ENCODE assay signal across 8 mouse cellular contexts in the genomic region with DNA sequence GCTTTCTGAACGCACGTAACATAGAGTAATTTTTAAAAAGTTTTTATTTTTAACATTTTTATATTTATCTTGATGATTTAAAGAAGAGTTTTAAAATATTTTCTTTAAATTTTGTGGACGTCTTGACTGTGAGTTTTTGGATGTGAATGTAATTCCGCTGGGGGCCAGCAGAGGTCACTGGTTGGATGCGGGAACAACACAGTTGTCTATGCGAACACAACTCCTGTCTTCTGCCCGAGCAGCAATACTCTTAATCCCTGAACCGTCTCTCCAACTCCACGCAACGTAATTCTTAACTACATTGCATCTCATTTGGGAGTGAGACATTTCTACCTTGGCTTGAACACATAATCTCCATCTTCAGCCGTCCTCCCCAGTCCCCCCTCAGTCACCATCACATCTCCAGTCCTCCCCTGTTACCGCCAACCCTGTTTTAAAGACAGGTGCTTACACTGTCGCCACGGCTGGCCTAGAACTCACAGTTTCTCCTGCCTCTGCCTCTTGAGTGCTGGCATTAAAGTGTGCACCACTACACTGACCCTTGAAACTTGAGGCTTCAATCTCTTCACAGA. TPM values are rescaled to one million over a fixed set of nuclear protein-coding genes. Genes with fewer than 3 reads are reported as not detected.
DNase-seq lines count a peak whose midpoint lies in the region; ATAC-seq and TF ChIP-seq lines count a peak whose summit lies in the region.

No protein-coding gene starts in this region.

- peak; percentile 83 for ATAC-seq in granulocyte monocyte progenitor cell, adult 5-6 weeks (replicated peaks; ENCODE audit: poor library complexity, severe bottlenecking)
- no peak for ATAC-seq in limb, embryonic 13.5 days (ENCODE audit: low FRiP score, low read depth)
- ATAC-seq in midbrain, embryonic 15.5 days (replicated peaks) = peak; percentile 52

- no peaks in the 10 kb centered on the region for H3K27me3 ChIP-seq in kidney, adult 2 months (replicated peaks; ENCODE audit: control insufficient read depth, insufficient read depth, low read length)
- H3K27me3 ChIP-seq in limb, embryonic 13.5 days = 0 out of 2 replicates have a peak, but pooled peaks cover 7% of the 10 kb centered on the region
- H3K27me3 ChIP-seq in midbrain, embryonic 15.5 days (replicated peaks) = peaks cover 3% of the 10 kb centered on the region; the same call in 1 of the 2 replicates

- H3K9ac ChIP-seq in limb, embryonic 13.5 days = no peak overlapping the region
- H3K9ac ChIP-seq in midbrain, embryonic 15.5 days = no peak overlapping the region

- H3K4me3 ChIP-seq in kidney, adult 2 months (ENCODE audit: insufficient read depth, low read depth, low read length) = no peak overlapping the region
- peak overlapping the region; percentile 24; the same call in 1 of the 2 replicates for H3K4me3 ChIP-seq in limb, embryonic 13.5 days
- no peak overlapping the region for H3K4me3 ChIP-seq in midbrain, embryonic 15.5 days

- no peaks in the 10 kb centered on the region for H3K9me3 ChIP-seq in limb, embryonic 13.5 days
- no peaks in the 10 kb centered on the region for H3K9me3 ChIP-seq in midbrain, embryonic 15.5 days

- DNase-seq in 3T3-L1 (ENCODE audit: low read depth, low spot score) (peak; percentile 87), adipocyte (ENCODE audit: low spot score) (peak; percentile 84)
- peak; percentile 48 for DNase-seq in embryo, embryonic 11.5 days (ENCODE audit: low read depth, low spot score)
- DNase-seq in kidney, adult 2 months = peak; percentile 80
- peak; percentile 75 to 91 for DNase-seq in spleen, postnatal 4 days (ENCODE audit: low spot score in 2 of 2)

- peak; percentile 90 for TF ChIP-seq CTCF in kidney, adult 2 months (conservative IDR thresholded peaks at IDR 0.05; ENCODE audit: insufficient read depth, insufficient read length, low read depth, low read length)

- H3K4me2 ChIP-seq in limb, embryonic 13.5 days (replicated peaks) = peak overlapping the region; percentile 53
- peak overlapping the region; percentile 28 for H3K4me2 ChIP-seq in midbrain, embryonic 15.5 days

- peaks cover 10% of the 10 kb centered on the region; the same call in 1 of the 2 replicates for H3K4me1 ChIP-seq in kidney, adult 2 months (ENCODE audit: control insufficient read depth, insufficient read depth, low read length)
- H3K4me1 ChIP-seq in limb, embryonic 13.5 days = peaks cover 6% of the 10 kb centered on the region
- 0 out of 2 replicates have a peak, but pooled peaks cover 2% of the 10 kb centered on the region for H3K4me1 ChIP-seq in midbrain, embryonic 15.5 days

- H3K27ac ChIP-seq in kidney, adult 2 months (ENCODE audit: insufficient read depth, low read depth, low read length) = no peak overlapping the region
- H3K27ac ChIP-seq in limb, embryonic 13.5 days = no peak overlapping the region
- H3K27ac ChIP-seq in midbrain, embryonic 15.5 days = no peak overlapping the region

- TF ChIP-seq POLR2A in kidney, adult 2 months (IDR thresholded peaks at IDR 0.05; ENCODE audit: low read depth, low read length) = no peak

- no peaks in the 10 kb centered on the region for H3K36me3 ChIP-seq in kidney, adult 2 months (ENCODE audit: control insufficient read depth, insufficient read depth, low read length)
- H3K36me3 ChIP-seq in limb, embryonic 13.5 days = no peaks in the 10 kb centered on the region
- H3K36me3 ChIP-seq in midbrain, embryonic 15.5 days (replicated peaks) = no peaks in the 10 kb centered on the region

- WGBS in kidney, adult 2 months = 10% methylated on average over 14 of the region's 14 CpGs
- whole genome bisulfite sequencing in limb, embryonic 13.5 days = 8% methylated on average over 14 of the region's 14 CpGs
- WGBS in midbrain, embryonic 15.5 days = 7% methylated on average over 14 of the region's 14 CpGs

RNA-seq across cellular contexts. Expression of a gene that starts 10.3 kb away (rescaled TPM):
- 80.1 and 110 TPM in 2 replicates for total RNA-seq in granulocyte monocyte progenitor cell, adult 5-6 weeks (2014; fragmentation: Nextera tagmentation)
- total RNA-seq in granulocyte monocyte progenitor cell, adult 5-6 weeks (2017) = 79.0 and 80.5 TPM in 2 replicates
- polyA plus RNA-seq in kidney, adult 2 months (2012; rRNA removed) = 514 and 518 TPM in 2 replicates
- 103 and 105 TPM in 2 replicates for polyA plus RNA-seq in limb, embryonic 13.5 days (2015; fragmentation: Nextera tagmentation; extraction: Ambion mirVana)
- polyA plus RNA-seq in midbrain, embryonic 15.5 days (2015; fragmentation: Nextera tagmentation; extraction: Ambion mirVana) = 52.0 TPM in 2 replicates

RNA-seq across cellular contexts. Expression of a gene that starts 22.5 kb away (rescaled TPM):
- total RNA-seq in granulocyte monocyte progenitor cell, adult 5-6 weeks (2014; fragmentation: Nextera tagmentation) = not detected in 2 replicates
- total RNA-seq in granulocyte monocyte progenitor cell, adult 5-6 weeks (2017) = not detected in 2 replicates
- 0.23 and 3.9 TPM in 2 replicates for polyA plus RNA-seq in kidney, adult 2 months (2012; rRNA removed)
- 10.3 and 10.6 TPM in 2 replicates for polyA plus RNA-seq in limb, embryonic 13.5 days (2015; fragmentation: Nextera tagmentation; extraction: Ambion mirVana)
- polyA plus RNA-seq in midbrain, embryonic 15.5 days (2015; fragmentation: Nextera tagmentation; extraction: Ambion mirVana) = 1.2 and 1.4 TPM in 2 replicates

RNA-seq across cellular contexts. Expression of a gene that starts 29.3 kb away (rescaled TPM):
- total RNA-seq in granulocyte monocyte progenitor cell, adult 5-6 weeks (2014; fragmentation: Nextera tagmentation) = not detected in 2 replicates
- total RNA-seq in granulocyte monocyte progenitor cell, adult 5-6 weeks (2017) = not detected in 2 replicates
- polyA plus RNA-seq in kidney, adult 2 months (2012; rRNA removed) = 0.20 TPM in 1 of 2 replicates, not detected in the other
- 1.3 and 1.5 TPM in 2 replicates for polyA plus RNA-seq in limb, embryonic 13.5 days (2015; fragmentation: Nextera tagmentation; extraction: Ambion mirVana)
- 1.1 and 2.1 TPM in 2 replicates for polyA plus RNA-seq in midbrain, embryonic 15.5 days (2015; fragmentation: Nextera tagmentation; extraction: Ambion mirVana)

RNA-seq across cellular contexts. Expression of a gene that starts 46.5 kb away (rescaled TPM):
- total RNA-seq in granulocyte monocyte progenitor cell, adult 5-6 weeks (2014; fragmentation: Nextera tagmentation) = 15.6 and 43.7 TPM in 2 replicates
- 50.5 and 57.8 TPM in 2 replicates for total RNA-seq in granulocyte monocyte progenitor cell, adult 5-6 weeks (2017)
- 14.5 and 15.3 TPM in 2 replicates for polyA plus RNA-seq in kidney, adult 2 months (2012; rRNA removed)
- polyA plus RNA-seq in limb, embryonic 13.5 days (2015; fragmentation: Nextera tagmentation; extraction: Ambion mirVana) = 48.8 and 55.6 TPM in 2 replicates
- polyA plus RNA-seq in midbrain, embryonic 15.5 days (2015; fragmentation: Nextera tagmentation; extraction: Ambion mirVana) = 35.7 and 36.9 TPM in 2 replicates

RNA-seq across cellular contexts. Expression of a gene that starts 49.0 kb away (rescaled TPM):
- not detected in 2 replicates for total RNA-seq in granulocyte monocyte progenitor cell, adult 5-6 weeks (2014; fragmentation: Nextera tagmentation)
- total RNA-seq in granulocyte monocyte progenitor cell, adult 5-6 weeks (2017) = not detected in 2 replicates
- 0.23 and 0.38 TPM in 2 replicates for polyA plus RNA-seq in kidney, adult 2 months (2012; rRNA removed)
- polyA plus RNA-seq in limb, embryonic 13.5 days (2015; fragmentation: Nextera tagmentation; extraction: Ambion mirVana) = 3.0 and 3.1 TPM in 2 replicates
- 15.0 and 16.7 TPM in 2 replicates for polyA plus RNA-seq in midbrain, embryonic 15.5 days (2015; fragmentation: Nextera tagmentation; extraction: Ambion mirVana)
